Mouse (Mus musculus) heart, adult 8-10 months (tissue): ENCODE measurements around the gene Nmnat1. TPM values are rescaled to one million over a fixed set of nuclear protein-coding genes. Genes with fewer than 3 reads are reported as not detected.
A peak's percentile ranks its signal among the peaks of the same experiment; 100 is the strongest.

Source experiments
- DNase-seq: peaks from one replicate; pipeline ENCODE4 v3.0.0; 2022; ENCODE audit warnings: low spot score
- total RNA-seq, 4 experiments: library from RNA; stranded (reverse); gene quantifications; 2 replicates each; pipeline ENCODE4 v1.2.4; 2022

Gene Nmnat1
- total RNA-seq = 10 to 100 TPM; 35.1 to 36.8 (median 36.0) TPM

DNA sequence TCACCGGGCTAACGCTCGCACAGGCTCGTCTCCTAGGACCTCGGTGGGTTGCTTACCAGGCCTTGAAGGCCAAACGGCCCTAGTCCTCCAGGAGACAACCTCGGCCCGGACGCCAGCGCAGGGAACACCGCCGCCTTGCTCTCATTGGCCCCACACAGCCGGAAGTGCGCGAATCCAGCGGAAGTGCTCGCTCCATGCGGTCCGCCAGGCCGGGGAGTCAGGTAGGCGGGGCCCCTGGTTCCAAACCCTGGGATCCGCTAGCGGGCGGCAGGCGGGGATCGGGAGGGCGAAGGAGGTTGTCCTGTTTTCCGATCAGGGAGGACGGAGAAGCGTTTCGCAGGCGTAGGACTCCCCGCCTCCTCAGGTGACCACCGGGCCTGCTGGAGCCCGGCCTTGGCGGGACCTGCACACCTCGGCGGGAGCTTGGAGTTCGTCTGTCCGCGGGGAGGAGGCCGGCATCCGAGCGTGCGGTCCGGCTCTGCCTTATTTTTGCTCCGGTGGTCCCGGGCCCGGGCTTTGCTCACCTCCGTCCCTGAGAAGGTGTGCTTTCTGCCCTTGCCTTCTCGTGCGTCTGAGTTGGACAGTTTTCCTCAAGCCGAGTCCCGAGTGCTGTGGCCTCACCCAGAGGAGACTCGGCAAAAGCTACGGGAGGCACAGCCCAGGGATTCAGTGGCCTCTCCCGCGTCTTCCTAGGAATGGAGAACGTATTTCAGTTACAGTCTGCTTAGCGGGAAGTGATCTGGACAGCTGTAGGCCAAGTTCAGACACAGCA, at the start of gene Nmnat1, which contains the start of gene Lzic:
Gene Nmnat1, minus strand, starts transcription at position 150 of the 772 bp plus-strand sequence.
Gene Lzic, plus strand, starts transcription at position 177 of the 772 bp plus-strand sequence.
- DNase-seq = peak; percentile 94

DNA sequence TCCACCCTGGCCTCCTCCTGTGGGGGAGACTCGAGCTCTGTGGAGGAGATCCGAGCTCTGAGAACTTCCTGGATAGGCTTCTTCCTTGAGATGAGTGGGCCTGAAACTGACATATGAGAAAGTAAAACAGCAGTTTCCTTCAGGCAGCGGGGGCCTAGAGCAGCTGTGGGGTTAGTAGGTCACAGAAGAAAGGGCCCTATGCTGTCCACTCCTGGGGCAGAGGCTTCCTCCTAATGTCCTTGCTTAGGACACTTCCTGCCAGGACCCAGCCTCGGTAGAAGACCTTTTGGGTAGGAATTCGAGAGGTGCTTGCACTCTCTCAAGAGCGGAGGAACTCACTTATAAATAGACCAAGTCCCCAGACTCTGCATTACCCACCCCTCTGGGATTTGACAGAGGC, 44.7 kb upstream of the Nmnat1 start:
- no peak for DNase-seq

DNA sequence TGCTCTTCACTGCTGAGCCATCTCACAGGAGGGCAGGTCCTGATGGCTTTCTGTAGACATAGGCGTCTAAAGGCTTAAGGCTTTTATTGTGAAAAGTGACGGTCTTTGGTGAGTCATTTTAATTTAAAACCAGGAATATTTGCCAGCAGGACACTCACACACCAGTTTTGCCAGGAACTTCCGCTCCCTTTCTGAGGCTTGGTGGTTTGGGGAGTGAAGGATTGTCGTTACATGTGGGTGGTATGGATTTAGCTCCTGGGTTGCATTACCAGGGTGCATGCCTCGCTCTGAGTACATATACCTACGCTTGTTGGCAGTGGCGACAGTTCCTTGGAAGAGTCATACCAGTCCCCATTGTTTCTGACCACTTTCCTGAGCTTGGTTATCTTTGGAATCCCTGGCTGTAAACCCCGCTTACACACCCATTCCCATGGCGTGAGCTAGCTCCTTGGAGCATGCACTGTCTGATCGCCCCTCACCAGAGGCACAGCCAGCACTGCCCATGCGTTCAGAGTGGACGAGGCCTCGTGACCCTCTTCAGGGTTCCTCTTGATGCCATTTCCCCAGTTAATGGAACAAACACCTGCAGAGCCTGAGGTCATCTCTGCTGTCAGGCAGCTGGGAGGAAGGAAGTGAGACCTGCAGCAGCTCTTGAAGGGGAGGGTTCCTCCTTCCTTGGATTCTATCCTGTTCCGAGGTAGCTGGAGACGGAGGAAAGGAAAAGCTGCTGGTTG, 42.8 kb upstream of the Nmnat1 start:
- peak; percentile 79 for DNase-seq

DNA sequence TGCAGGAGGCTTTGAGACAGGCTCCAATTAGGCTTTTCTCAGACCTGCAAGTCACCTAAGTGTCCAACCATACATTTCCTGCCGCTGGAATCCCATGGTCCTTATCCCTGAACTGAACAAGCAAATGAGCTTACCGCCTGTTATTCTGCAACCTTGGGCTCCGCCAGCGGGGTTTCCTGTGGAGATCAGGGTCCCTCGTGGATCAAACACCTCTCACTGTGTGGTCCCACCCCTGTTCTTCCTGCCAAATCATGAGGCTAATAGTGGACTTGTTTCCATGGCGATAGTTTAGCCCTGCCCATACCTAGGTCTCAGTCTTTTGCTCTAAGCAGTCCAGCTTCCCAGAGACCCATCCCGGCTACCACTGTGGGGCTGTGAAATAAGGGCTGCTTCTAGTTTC, 41.3 kb upstream of the Nmnat1 start:
- peak; percentile 86 for DNase-seq

DNA sequence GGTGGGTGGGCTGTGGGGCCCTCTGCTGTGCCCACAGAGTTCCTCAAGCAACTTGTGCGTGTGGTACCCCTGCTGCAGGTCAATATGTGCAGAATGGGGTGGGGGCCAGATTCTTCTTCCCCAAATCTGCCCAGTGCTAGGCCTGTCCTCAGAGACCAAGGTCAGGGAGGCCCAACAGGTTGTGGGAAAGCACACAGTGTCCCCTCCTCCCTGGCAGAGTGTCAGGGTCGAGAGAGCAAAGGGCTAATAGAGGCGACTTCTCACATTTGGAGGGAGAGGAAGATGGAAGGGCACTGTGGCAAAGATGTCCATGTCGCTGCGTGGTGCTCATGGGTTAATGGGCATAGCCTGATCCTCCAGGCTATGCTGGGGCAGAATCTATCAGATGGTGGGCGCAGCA, 40.8 kb upstream of the Nmnat1 start:
- DNase-seq = no peak

DNA sequence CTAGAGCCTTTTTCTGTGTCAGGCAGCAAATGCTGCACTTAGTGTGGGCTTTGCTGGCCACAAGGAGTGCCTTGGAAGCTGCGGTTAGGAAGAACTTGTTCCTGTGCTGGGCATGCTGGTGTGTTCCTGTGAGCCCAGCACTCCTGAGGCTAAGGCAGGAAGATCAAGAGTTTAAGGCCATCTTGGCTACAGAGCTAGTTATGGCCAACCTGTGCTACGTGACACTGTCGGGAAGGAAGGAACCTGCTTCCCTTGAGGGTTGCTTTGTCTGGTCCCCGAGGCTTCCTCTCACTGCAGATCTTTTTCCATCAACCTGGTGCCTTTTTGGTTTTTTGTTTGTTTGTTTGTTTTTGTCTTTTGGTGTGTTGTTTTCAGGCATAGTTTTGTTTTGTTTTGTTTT, 40.2 kb upstream of the Nmnat1 start:
- DNase-seq = no peak

DNA sequence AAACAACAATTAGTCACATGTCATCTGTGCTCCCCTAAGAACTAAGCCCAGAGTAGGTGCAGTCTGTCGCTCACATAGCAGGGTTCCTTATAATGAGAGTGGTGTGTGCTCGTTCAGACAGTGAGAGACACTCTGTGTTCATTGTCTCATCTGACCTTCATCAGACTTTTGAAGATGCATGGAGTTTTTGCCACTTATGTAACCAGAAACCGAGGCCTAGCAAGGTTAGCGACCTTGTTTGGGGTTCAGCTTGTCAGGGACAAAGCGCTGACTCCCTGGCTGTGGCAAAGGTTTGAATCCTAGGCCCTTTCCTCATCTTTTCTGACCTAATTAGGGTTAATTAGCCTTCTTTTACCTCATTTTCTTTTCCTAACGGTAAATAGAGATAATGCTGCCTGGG, 39.0 kb upstream of the Nmnat1 start:
- no peak for DNase-seq

DNA sequence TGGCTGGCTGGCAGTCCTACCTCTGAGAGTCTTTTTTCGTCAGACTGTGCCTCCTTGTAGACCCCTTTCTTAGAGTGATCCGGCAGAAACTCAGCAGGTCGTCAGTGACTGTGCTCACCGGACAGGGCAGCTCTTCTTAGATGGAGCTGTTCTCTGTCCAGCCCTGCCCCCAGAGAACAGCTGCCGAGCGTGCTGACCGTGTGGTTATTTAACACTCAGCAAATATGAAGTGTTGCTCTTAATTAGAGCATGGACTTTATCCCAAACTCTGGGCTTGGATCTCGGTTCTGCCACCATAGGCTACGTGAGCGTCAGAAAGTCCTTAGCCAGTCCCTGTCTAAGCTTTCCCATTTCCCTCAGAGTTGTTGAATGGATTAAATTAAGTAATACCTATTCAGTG, 36.3 kb upstream of the Nmnat1 start:
- DNase-seq = no peak

DNA sequence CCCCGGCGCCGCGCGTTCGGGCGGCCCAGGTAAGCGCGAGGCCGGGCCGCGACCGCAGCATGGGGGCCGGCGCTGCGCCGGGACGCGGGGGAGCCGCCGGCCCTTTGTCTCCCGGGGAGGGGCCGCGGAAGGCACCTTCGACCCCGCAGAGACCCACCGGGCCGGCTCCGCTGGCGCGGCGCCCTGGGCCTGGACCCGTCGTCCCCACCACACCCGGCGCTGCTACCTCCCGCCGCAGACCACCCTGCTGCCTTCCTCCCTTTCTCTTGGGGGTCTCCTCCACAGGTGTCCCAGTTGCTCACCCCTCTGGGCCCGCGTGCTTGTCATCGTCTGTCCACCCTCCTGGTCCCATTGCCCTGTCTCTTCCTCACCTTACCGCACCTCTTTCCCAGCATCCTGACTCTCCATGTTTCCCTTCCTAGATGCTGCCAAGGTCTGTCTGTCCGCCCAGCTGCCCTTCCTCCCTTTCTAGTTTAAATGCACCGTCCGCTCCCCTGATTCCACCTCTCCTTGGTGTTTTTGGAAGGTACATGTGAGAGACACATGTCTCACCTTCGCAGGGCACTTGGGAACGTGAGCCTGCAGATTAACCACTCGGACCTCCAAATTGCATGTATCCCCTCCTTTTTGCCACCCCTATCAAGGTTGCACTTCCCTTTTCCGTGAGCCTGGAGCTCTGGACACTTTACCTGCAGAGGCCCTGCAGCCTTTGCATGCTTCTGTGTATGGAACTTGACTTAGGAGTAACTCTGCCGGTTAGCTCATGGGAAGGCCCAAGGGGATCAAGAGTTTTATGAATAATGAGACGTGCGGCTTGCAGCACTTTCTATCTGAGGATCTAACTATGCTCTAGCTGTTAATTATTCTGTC, 33.6 kb upstream of the Nmnat1 start:
- no peak for DNase-seq

DNA sequence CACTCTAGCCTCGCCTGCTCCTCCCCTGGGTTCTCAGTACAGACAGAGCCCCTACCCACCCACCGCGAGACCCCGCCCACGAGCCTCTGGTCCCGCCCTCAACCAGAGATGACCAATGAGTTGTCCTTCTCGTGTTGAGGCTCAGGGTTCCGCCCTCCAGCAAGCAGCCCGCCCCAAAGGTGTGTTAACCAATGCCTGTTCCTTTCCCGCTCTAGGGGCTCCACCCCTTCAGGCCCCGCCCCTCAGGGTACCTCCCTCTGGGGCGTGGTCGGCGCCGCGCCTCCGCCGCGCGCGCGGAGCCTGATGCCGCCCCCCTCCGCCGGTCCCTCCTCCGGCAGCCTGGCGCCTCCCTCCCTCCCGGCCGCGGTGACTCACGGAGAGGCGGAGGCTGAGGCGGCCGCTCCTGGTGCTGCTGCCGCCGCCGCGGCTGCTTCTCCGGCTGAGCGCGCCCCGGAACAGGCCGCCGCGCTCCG, 32.9 kb upstream of the Nmnat1 start, which contains the start of gene Ctnnbip1:
Gene Ctnnbip1, plus strand, starts transcription at position 369 of the 473 bp plus-strand sequence.
- DNase-seq = peak; percentile 94

DNA sequence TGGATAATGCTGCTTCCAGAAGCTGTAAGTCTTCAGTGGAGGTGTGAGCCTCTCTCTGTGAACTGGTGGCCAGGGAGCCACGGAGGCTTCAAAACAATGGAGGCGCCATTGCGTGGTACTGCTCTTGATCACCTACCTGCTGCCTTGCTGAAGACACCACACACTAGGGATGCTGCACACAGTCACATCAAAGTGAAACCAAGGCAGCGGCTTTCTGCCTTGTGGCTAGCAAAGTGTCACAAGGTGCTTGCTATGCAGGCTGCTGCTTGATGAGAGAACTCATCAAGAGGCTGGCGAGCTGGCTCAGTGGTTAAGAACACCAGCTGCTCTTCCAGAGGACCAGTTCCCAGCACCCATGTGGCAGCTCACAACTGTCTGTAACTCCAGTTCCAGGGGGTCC, 30.7 kb upstream of the Nmnat1 start:
- no peak for DNase-seq

DNA sequence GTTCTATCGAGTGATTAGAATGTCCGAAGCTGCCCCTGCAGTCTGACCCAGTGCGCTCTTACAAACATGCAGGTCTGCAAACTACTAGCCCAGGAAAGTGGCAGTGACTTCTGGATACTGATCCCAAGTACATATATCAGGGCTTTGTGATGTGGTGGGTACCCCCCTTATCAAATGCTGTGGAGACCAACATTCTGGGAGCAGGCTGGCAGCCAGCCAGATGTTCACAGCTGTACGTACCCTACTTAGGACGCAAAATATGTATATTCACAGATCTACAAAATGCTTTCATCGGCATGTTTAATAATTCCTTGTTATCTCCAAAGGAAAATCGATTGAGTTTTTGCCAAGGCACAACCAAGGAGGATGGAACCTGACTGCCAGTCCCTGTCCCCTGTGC, 27.1 kb upstream of the Nmnat1 start:
- DNase-seq = no peak

DNA sequence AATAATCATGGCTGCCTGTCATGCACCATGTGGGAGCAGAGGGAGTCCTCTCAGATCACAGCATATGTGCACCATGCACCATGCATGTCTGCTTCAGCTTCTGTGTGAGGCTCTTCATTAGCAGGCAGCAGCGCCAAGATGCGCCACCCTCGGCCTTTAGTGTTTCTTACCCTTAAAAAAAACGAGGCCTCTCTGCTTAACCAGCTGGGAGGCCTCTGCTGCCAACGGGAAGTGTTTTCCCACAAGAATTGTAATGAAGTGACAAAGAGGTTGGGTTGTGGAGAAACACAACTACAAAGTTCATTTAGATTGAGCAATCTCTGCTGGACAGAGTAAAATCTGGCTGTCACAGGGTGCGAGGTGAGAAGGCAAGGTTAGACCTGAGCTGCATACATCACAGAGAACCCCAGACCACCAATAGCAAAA, 26.2 kb upstream of the Nmnat1 start:
- no peak for DNase-seq

DNA sequence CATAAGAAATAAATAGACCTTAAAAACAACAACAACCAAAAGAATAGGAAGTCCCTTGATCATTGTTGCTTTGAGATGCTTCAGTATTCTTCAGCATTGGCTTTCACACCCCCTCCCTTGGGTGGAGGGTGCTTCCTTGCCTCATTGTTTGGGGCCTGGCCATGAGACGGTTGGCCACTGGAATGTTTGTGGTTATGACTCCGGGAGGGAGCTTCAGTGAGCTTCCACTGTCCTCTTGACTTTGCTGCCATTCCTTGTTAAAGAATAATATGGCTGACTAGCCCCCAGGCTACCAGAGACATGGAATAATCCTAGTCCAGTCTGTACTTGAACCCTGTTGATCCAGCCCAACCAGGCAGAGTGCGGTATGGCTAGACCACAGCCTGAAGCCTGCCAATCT, 21.9 kb upstream of the Nmnat1 start:
- no peak for DNase-seq

DNA sequence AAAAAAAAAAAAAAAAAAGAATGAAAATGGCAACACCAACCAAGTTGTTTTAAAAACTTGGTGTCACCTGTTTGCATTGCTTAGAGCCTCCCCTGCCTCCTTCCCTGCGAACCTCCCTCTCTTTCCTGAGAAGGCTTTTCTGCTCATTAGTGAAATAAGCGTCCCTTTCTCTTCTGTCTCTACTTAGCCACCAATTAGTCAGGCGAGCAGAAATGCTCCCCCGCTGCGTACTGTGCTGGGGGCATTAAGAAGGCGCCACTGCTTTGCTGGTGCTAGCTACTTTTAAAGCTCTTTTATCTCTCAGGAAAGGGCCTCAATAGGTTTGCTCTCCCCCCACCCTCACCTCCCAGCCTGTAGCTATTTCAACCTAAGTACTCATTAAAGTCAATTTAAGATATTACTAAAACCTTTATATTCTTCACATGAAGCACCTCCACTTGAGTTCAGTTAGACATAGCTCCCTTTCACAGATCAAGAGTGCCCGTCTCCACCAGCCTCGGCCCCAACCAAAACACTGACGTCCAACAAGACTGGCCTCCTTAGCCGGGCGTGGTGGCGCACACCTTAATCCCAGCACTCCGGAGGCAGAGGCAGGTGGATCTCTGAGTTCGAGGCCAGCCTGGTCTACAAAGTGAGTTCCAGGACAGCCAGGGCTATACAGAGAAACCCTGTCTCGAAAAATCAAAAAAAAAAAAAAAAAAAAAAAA, 20.4 kb upstream of the Nmnat1 start:
- no peak for DNase-seq

DNA sequence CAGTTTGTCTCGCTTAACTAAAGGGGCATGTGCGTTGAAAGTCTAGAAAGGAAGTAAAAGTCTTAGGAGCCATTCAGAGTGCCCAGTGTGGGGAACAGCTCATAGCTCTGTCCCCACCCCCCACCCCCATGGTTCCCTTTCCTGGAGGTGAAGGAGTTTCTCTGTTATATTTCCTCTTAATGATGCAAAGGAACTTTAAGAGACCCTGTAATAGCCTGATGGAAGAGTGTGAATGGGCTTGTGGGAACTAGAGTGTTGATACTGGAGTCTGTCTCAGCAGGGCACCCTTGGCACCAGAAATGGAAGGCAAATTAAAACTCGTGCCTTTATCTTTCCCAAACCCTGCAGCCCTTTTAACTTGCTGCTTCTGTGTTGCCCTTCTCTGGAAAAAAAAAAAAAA, 19.9 kb upstream of the Nmnat1 start:
- DNase-seq = no peak

DNA sequence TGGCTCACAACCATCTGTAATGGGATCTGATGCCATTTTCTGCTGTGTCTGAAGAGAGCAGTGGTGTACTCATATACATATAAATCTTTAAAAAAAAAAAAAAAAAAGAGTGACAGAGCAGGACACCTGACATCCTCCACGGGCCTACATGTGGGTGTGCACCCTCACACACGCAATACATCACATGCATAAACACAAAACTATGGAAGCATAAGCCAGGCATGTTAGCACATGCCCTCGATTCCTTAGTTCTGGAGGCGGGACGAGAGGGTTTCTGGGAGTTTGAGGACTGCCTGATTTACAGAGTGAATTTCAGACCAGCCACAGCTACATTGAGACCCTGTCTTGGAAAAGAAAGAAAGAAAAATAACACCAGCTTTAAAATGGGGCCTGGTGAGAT, 19.4 kb upstream of the Nmnat1 start:
- DNase-seq = no peak

DNA sequence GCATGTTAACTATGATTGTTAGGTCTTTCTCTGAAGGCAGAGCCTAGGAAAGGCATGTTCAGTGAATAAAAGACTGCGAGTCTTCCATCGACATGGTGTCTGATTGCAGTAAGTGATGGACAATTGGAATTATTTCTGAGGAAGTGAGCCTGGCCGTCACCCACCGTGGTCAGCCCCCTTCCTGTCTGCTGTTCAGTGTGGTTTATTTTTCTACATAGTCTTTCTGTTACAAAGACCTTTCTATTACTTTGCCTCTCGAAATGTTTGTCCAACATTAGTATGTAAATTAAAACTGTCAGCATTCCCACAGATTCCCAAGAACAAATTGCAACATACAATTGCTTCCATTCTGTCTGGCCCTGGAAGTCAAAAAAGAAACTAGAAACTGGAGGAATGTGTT, 14.8 kb upstream of the Nmnat1 start:
- no peak for DNase-seq

DNA sequence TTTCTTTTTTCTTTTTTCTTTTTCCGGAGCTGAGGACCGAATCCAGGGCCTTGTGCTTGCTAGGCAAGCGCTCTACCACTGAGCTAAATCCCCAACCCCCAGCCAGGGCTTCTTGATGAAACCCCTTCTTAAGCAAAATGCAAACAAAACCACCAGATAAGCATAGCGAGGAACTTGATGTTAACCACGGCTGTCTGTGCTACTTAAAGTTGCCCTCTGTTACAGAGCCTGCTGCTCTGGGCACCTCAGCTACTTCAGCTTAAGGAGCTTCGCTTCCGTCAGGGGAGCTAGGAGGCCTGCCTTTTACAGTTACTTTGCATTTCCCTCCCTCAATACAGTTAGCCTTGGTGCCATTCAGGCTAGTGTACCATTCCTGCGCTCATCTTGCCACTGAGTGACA, 13.9 kb upstream of the Nmnat1 start:
- no peak for DNase-seq

DNA sequence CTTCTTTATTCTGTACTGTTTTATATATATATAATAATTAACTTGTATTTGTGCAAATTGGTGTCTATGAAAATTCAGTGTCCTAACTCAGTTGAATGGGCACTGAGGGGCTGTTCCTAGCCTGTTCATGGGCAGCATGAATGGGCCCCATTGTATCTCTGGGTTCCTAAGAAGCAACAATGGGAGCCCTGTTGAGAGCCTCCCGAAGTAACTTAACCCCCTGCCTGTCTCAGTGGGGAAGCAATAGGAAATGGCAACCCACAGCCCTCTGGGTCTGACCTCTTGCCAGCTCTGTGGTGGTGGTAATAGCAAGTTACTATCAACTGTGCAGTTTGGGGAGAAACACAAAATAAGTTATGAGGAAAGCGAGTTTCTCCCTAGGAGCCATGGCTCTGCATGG, 11.6 kb upstream of the Nmnat1 start:
- no peak for DNase-seq

DNA sequence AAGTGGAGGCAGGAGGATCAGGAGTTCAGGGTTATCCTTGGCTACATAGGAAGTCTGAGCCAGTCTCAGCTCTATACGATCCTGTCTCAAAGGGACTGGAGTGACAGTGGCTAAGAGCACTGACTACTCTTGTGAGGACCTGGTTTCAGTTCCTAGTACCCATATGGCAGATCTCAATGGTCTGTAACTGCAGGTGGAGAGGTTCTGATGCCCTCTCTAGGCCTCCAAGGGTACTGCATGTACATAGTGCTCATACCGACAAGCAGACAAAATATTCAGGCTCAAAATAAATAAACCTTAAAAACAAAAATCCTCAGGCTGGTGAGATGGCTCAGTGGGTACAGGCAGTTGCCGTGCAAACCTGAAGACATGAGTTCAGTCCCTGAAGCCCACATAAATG, 6.1 kb upstream of the Nmnat1 start:
- no peak for DNase-seq
